Mouse (Mus musculus) kidney, adult 8-10 months (tissue): ENCODE data around the gene Olfr49.

Experiments used
- DNase-seq, 2 experiments: peaks; one replicate each; pipeline ENCODE4 v3.0.0; 2022

The Olfr49 gene

DNA sequence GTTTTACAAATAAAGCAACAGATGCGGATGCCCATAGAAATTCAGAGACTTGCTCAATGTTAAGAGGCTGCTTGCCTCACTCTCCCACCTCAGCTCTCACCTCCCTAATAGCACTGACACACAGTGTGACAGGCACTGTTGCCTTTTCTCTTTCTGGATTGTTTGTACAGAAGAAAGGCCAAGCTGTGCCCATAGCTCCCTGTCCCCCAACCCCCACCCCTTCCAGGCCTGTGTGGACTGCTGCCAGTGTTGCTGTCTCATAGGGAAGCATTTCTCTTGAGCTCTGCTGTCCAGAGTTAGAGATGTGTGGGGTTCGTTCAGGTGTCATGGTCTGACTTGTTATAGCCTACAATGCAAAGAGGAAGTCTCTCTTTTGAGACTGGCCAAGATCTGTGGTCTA lies 24.5 kb downstream of the Olfr49 start:
- DNase-seq: no peak

DNA sequence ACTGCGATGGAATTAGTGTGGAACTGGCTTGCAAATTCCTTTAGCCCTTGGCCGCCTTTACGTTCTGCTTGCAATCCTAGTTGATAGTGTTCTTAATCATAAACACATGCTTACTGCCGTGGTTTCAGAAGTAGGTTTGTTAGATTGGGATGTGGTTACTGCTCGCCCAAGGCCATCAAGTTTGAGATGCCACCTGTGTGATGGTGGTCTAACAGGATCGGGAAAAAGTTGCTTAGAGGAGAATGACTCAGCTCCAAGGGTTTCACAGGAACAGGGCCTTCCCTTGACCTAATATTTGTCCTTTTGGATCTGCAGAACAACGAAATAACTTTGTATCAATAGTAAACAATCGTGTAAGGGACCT lies 25.0 kb downstream of the Olfr49 start:
- no peak for DNase-seq

DNA sequence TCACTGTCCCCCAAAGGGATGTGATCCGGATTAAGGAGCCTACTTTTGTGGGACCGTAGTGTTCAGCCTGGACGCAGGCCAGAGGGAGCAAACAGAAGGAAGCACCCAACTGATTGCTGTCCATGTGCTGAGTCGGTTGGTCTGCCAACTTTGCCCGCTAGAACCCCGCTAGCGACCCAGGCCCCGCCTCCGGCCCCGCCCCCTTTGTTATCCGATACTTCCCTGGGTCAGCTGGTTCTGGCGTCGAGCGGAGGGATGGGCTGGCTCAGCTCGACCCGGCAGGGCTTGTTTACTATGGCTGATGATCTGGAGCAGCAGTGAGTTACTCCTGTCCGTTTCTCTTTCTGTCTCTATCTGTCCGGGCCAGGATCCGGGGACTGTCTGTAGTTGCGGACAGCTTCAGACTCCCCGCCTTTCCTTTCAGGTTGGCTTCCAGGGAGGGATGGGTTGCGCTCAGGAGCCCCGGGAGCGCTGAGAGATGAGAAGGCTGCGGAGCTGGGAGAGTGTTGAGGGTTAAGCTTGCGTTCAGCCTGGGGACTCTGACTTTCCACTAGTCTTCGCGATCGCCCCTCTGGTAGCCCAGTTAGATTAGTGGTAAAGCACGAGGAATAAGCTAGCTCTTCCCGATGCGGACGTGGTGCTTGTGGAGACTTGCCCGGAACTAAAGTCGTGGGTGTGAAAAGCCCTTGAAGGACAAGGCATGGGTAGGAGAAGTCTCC lies 25.6 kb downstream of the Olfr49 start:
- peak; percentile 94 to 97 for DNase-seq

DNA sequence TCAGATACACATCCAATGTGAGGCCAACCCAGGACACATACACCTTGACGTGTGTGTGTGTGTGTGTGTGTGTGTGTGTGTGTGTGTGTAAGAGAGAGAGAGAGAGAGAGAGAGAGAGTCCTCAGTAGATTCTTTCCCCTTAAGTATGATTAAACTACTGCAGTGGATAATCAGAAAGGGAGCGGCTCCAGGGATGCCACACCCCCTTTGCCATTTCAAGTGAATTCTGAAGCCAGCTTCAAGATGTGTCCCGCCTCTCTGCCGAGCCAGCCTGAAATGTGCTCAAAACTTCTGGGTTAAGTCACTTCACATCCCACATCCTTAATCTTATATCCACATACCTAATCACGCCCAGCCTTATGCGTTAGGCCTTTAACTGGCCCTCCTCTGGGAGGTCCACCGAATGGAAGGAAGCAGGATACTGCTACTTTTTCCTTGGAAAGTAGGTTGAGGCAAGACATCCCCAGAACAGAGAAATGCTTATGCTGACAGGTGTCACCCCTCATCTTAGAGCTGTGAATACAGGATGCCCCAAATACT lies 26.5 kb downstream of the Olfr49 start:
- DNase-seq: no peak

DNA sequence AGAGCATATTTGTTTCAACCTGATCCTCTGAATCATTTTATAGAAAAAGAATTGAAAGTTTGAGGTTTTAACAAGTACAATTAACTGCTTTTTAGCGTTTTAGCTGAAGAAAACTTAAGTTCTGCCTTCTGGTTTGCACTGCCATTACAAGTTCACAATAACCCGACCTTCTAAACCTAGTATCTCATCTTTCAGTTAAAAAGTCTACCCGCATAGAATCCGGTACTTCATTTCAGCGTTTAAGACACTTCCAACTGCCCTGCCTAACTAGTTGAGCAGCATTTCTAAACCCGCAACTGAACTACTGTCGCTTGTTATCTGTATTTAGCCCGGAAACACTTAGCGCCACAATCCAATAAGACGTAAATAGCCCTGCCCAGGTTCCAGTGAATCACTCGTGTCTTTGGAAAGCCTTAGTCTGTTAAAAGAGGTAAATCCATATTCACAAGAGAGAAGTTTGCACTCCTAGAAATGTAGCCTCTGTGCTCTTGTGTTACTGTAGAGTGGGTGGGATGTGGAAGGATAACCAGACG lies 30.0 kb downstream of the Olfr49 start:
- DNase-seq: no peak

DNA sequence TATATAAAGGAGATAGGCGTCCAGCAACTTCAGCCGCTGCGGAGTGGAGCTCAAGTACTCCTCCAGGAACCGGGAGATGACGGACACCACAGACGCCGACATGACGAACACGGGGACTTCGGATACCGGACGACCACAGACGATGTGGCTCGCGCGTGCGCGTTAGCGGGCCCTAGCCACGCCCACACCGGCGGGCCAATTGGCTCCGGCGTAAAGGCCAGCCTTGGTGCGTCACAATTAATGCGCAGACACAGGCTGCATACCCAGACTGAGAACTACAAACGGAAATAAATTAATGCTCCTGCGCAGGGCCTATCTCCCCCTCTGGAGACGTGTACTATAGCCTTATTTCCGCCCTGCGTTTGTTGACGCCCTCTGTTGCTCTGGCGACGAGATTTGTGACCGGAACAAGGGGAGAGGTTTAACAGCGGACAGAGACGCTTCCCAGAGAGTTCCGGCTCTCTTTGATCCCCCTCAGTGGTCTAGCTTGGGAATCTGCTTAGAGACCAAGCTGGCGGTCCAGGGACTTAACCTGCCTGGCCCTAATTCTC lies 30.9 kb downstream of the Olfr49 start, which contains the start of the genes Dad1 and Abhd4:
TSS of gene Dad1 (minus strand) at position 364 of the 551 bp plus-strand sequence.
TSS of gene Abhd4 (plus strand) at position 448 of the 551 bp plus-strand sequence.
- DNase-seq: peak; percentile 98

DNA sequence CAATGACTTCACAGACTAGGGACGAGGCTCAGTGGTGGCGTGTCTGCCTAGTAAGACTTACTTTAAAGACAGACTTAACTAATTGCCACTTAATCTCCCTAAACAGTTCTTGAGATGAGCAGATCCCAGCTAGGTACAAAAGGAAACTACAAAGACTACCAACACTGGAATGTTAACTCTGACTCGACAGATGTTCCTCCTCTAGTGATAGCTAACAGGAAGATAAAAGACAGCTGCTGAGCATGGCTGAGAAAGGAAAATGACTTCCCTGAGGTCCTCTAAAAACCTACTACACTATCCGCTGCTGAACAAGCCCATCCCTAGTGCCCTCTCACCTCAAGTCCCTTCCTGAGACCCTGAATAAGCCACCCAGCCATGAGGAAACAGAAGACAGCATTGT lies 34.6 kb downstream of the Olfr49 start:
- no peak for DNase-seq

DNA sequence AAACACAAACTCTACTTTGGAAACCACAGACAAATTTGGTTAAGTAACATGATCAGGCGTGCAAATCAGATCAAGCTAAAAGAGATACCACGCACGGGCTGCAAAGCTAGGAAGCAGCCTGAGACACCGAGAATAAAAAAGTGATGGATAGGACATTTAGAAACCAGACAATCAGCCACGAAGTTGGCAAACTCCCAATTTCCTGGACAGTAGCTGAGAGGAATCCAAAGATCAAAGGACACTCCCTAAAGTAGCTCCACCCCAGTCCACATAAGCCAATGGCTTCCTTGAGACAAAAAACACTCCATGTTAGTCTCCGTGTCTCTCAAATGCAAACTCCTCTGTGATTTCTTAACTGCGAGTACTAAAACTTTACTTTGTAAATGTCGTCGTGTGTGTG lies 35.4 kb downstream of the Olfr49 start:
- DNase-seq: peak; percentile 75 to 77

DNA sequence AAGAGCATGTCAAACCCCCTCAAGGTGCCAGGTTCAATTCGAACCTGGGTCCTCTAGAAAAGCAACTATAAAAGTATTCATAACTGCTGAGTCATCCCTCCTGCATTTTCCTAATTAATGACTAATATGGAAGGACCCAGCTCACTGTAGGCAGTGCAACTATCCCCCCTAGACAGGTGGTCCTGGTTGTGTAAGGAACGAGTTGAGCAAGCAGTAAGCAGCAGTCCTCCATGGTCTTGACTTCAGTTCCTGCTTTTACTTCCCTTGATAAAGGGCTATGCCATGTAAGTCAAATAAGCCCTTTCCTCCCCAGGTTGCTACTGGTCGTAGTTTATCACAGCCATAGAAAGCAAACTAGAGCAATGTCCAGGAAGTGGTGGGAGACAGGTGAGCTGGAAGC lies 38.5 kb downstream of the Olfr49 start:
- no peak for DNase-seq

DNA sequence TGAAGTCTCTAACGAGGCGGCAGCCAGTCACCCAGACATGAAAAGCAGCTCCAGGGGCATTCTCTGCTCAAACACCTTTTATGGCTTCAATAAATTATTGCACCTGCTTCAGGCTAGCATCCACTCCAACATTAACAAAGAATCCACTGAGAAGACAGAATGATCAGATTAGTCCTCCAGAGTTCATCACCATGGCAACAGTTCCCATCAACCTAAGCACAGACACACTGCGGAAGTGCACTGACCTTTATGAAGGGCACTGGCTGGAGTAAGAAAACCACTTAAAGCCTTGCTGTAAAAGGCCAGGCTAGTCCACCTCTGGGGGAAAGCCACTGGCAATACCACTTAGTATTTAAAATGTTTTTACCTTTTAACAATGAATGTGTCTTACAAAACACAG lies 40.6 kb downstream of the Olfr49 start:
- peak in 1 of 2 experiments; percentile 36 for DNase-seq

DNA sequence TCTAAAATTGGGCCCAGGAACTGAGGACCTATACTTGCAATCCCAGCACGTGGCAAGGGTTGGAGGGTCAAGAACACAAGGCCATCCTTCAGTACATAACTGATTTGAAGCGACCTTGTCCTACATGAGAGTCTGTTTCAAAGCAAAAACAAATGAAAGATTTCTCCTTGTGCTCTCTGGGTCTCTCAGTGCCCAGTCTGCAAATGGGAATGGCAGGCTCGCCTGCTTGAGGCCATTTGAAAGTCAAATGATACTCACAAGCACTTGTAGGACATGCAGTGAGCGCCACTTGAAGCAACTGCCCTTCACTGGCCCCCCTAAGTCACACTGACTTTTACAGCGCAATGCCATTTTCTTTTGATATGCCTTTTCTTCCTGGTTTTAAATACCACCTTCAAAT lies 44.2 kb downstream of the Olfr49 start:
- no peak for DNase-seq

DNA sequence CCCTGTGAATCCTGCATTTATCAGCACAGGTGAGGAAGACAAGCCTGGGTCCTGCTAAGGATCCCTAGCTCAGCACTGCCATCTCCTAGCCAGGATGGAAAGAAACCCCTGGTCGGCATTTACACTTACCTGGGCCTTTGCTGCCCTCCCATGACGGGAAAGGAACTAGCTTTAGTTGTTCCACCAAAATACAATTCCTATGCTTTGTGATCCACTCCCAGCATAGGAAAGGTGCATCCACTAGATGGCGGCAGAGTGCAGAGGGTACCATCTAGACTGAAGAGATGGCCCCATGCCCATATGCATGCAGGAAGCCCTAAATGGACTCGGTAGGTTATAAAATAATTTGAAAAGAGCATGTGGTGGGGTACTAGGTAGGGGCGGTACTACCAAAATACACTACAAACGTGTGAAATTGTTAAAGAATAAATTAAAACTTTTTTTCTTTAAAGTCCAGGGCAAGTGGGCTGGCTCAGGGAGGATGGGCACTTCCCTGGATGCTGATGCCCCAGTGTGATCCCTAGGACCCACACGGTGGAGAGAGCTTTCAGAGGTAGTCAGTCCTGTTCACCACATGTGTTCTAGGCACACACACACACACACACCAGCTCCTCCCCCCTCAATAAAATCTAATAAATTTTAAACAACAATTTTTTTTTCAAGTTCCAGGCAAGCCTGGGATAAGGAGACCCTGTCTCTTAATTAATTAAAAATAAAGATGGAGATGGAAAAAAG lies 45.6 kb downstream of the Olfr49 start:
- peak; percentile 76 to 87 for DNase-seq

DNA sequence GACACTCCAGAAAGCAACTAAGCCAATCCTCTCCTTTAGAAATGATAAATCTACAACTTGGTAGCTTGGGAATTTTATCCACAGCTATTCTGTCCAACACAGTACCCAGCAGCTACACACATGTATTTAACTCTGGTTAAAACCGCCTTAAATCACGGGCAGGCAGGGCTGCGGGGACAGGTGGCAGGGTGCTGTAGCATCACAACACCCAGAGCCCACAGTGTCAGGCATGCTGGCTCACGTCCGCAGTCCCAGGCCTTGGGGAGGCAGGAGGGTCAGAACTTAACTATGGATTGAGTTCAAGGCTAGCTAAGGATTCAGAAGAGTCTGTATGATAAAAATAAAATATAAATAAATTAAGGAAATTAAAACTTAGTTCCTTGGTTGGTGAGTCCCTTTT lies 47.9 kb downstream of the Olfr49 start:
- DNase-seq: no peak

DNA sequence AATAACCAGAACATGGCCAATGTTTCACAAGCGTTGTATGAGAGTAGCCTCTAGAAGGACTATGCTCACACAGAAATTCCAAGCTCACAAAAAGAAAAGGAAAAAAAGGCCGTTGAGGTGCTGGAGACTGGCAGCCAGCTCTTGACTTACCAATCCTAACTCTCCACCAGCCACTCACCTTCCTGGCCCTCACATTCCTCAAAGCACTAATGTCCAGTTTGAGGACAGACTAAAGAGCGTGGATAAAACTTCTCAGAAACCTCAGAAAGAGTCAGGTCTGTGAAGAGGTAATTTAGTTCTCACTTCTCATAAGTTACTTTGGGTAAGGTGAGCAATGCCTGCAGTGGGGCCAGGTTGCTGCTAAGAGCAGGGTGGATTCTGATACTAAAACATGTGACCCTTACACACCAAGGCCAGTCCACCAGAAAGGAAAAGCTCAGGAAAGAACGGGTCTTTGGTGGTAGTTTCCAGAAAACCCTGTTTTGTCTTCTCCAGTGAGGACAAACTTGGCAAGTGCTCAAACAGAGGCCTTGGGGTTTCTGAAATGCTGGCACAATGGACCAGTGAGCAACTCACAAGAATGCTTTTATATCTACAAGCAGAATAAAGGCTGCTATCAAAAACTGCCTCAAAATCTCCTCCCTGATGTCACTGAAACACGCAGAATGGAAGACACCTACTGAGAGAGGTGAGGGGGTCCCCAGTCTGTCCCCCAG lies 48.8 kb downstream of the Olfr49 start:
- DNase-seq: no peak

DNA sequence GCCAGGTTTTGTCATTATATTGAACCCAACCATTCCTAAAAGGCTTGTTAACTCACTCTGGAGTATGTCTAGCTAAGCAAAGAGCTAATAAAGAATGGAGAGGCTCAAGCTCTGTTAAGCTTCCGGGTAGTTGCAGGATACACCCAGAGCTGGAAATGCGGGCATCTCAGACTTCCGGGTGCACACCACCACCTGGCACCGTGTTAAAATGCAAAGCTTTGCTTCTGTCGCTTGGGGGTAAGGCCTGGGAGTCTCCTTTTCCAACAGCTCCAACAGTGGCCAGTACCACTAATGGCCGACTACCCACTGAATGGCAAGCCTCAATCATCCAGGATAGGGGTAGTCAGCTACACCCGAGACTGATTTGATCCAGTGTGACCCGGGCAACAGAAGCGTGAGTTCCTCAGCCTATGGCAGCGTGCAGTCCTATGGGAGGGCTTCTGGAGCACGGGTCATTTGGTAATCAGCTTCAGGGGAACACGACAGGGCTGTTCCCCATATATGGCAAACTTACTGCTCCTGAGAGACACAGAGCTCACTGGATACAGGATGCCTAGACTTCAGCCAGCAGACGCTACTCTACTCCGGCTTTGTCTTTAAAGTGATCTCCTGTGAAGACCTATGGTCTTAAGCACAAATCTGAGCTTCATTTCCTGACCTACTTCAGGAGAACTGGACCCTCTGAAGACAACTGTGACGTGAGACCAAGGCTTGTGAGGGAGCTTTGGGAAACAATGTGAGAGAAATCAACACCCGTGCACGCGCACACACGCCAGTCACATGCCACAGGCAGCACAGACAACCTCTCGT lies 50.3 kb downstream of the Olfr49 start:
- no peak for DNase-seq

DNA sequence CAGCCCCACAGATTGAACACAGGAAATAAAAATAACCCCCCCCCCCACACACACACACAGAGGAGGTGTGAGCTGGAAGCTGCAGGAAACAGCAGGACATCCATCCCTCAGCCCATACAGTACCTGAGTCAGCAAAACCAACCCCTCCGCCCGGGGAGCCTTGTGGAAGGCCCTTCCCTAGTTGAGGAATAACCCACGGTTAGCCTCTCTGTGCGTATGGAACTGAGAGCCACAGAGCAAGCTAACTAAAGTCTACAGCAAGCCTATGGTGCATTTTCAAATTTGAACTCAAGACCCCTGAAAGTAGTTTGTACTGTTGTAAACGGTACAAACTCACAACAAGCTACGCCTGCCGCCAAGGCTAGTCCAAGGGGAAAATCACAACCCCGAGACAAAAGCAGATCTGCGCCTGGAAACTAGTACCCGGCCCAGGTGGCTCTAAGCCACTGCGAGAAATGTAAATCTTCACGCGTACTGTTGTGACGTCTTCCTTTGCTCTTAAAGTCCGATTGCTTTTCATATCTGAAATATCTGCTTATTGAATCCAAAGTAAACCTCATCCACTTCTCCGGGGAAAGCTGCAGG lies 51.1 kb downstream of the Olfr49 start:
- DNase-seq: no peak

DNA sequence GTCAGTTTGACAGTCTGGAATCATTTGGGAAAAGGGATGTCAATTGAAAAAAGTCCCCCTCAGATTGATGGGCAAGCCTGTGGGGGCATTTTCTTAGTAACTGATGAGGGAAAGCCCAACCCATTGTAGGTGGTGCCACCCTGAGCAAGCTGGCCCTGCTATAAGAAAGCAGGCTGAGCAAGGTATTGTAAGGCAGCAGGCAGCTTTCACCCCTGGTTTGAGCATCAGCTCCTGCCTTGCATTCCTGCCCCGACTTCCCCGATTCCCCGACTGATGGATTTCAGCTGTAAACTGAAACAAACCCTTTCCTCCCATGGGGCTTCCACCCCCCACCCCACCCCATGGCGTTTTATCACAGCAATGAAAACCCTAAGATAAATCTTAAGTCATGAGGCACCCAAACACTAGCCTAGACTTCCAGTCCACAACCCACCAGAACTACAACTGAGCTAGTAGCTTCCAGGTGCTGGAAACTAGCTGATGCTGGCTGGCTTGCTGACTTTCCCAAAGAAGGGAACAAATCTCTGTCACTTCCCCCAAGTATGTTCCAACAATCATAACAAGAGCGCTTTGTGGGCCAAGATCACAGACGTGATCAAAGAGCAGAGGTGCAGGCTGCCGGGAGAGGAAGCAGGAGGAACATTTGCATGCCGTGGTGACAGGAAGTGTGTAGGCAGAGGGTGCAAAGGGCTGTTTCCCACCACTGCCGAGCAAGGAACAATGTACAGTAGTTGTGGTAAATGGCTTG lies 51.8 kb downstream of the Olfr49 start:
- DNase-seq: peak; percentile 25 to 42

DNA sequence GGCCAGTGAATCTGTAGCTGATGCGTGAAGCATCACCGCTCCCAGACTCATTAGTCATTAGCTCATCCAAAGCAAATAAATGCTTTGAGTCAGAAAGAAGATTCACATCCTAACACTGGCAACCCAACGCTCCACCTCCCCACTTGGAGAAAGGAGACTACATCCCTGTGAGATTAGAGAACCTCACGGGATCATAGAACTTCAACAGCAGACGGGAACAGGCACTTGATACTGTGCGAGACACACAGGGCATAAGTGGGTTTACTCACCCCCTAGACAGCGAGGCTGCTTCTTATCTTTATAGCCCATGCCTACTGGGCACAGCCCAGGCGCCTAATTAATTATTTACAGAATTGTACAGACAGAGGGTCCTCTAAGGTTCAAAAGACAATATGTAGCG lies 52.6 kb downstream of the Olfr49 start:
- no peak for DNase-seq

DNA sequence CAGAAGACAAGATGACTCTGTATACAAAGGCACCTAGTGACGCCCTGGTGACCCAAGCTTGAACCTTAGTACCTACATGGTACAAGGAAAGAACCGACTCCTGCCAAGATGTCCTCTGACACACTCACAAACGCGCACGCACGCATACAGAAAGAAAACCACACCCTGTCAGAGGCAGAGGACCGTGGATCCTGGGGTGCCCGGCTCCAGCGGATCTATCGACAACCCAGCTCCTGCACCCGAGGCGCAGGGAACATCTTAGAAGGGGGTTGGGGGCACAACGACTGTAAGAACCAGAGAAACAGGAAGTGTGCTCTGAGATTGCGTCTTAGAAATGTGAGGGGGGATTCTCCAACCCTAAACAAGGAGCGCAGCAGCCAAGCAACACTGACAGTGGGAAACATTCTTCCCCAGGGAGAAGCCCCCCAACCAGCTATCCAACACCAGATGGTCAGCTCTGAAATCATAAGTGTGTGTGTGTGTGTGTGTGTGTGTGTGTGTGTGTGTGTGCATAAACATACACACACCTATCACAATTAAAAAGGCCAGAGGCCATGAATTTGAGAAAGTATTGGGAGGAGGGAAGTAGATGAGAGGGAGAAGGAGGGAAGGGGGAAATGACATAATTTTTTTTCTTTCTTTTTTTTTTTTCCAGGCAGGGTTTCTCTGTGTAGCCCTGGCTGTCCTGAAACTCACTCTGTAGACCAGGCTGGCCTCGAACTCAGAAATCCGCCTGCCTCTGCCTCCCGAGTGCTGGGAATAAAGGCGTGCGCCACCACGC lies 53.4 kb downstream of the Olfr49 start:
- no peak for DNase-seq

DNA sequence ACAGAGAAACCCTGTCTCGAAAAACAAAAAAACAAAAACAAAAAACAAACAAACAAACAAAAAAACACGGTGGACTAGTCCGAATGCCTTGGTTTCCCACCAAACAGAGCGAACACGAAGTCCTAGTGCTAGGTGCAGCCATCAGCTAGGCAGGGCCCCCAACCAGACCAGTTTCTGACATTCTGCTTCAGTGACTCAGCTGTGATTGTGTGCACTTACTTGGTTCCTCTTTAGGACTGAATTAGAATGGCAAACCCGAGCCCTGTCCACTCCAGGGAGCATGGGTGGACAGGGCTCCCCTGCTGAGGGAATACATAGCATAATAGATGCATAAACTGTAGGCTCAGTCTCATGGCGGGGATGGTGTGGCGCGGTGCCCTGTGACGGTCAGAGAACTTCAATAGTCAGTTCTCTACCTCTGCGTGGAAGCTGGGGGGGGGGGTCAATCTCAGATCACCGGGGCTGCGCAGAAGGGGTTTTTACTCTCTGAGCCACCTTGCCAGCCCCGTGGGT lies 54.0 kb downstream of the Olfr49 start:
- no peak for DNase-seq
